Mouse (Mus musculus) thymus, adult 18-20 months (tissue): ENCODE data around the gene Ppp1r16b.

Experiments
- DNase-seq, 2 experiments: peaks; one replicate each; pipeline ENCODE4 v3.0.0; 2022; ENCODE audit warnings: mixed read lengths in 2 of 2

Gene Ppp1r16b

DNA sequence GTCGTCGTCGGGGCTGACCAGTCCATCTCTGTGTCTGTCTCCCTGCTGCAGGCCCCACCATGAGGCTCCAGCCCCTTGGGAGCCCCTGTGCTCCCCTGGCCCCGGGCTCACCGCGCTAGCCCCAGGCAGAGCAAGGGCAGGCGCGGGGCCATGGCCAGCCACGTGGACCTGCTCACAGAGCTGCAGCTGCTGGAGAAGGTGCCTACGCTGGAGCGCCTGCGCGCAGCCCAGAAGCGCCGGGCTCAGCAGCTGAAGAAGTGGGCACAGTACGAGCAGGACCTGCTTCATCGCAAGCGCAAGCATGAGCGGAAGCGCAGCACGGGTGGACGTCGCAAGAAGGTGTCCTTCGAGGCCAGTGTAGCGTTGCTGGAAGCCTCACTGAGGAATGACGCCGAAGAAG is 30.6 kb downstream of the Ppp1r16b start:
- no peak for DNase-seq

DNA sequence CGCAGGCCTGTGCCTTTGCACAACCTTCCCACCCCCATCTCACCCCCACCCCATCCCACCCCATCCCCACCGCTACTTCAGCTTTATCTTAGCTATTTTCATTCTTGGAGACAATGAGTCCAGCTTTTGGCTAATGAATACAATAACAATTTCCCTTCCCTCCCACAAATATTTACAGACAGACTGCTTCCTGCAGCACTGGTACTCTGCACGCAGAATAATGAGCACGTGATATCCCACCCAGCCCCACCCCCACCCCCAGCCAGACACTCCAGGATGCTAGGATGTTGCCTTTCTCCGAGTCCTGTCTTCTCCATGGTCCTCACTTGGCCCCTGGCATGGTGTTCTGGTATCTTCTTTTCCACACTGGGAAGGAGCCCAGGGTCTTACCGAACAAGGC is 31.3 kb downstream of the Ppp1r16b start:
- DNase-seq, result no peak

DNA sequence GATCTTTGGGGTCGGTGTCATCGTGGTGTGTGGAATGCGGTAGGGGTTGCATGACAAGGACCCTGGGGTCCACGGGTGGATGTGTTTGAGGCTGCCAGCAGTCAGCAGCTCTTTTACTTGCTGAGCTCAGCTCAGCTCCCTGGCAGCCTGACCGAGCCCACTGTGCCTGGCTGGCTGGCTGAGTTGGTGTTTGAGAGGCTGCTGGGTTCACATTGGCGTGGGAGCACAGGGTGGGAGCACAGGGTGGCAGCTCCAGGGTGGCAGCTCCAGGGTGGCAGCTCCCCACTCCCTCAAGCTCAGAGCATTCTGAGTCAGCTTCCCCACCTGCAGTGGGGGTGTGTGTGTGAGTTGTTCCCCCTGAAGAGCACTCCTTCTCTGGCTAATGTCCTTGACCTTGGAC is 34.7 kb downstream of the Ppp1r16b start:
- no peak for DNase-seq

DNA sequence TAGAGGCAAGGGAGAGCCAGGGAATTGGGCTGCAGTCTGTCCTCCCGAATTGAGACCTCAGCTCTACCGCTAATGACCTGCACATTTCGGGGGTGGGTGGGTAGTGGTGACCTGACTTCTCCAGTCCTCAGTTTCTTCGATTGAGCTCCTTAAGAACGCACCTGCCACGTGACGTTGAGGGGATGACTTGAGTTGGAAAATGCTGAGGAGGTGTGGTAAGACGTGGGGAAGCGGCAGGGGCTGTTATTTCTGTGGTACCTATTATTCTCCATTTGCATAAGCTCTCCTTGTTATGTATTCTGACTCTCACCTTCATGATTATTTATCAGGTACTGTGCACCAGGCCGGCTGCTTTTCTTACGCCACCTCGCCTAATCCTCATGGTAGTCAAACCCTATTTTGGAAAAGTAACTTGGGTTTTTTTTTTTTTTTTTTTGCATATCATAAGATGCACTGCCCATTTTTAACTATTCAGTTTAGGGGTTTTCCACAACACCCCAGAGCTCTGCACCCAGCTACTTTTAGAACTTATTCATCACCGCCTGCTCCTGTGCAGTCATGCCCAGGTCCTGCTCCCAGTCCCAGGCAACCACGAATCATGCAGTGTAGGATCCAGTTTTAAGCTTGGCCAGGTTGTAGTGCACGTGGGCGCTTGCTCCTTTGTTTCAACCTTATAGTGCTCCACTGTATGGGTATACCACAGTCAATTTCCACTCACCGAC is 35.5 kb downstream of the Ppp1r16b start:
- no peak for DNase-seq

DNA sequence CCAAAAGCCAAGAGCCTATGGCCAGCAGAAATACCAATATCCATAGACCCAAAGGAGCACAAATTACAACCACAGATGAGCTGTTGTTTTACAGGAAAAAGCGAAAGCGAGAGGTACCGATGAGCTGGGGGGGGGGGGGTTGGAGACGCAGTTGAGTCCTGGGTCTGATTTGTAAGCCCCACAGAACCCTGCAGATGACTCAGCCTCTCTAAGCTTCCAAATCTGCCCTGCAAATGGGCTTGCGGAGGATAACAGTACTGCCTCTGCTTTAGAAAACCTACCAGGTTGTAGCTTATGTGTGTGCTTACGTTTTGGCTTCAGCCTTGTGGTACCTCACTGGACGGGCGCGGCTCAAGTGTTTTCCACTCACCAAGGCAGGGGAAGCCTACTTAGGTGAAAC is 36.3 kb downstream of the Ppp1r16b start:
- DNase-seq, result no peak

DNA sequence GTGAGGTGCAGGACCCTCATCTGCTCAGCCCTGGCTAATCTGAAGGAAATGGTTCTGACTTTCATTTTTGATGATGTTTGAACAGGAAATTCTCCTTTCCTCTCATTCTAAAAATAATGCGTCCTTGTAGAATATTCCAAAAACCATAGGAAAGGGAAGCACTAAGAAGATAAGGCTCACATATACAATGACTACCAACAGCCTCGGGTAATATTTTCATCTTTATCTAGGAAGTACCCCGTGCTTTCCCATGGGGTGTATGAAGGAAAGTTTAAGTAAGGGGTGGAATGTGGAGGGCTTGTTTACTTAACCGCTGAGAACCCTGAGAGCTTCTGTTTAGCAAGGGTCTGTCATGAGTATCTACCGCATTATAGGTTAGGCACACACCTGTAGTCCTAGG is 37.0 kb downstream of the Ppp1r16b start:
- DNase-seq, result no peak

DNA sequence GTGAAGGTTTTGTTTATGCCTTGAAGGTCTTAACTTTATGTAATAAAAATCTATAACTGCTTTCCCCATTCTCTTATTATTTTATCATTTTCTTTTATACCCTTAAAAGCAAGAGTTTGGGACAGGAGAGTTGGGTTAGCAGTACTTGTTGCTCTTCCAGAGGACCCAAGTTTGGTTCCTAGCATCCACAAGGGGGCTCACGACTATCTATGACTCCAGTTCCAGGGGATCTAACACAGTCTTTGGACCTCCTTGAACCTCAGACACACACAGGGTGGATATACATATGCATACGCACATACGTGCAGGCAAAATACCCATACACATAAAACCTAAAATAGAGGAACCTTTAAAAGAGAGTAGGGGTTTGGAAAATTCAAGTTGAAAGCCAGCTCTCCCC is 39.5 kb downstream of the Ppp1r16b start:
- DNase-seq, result no peak

DNA sequence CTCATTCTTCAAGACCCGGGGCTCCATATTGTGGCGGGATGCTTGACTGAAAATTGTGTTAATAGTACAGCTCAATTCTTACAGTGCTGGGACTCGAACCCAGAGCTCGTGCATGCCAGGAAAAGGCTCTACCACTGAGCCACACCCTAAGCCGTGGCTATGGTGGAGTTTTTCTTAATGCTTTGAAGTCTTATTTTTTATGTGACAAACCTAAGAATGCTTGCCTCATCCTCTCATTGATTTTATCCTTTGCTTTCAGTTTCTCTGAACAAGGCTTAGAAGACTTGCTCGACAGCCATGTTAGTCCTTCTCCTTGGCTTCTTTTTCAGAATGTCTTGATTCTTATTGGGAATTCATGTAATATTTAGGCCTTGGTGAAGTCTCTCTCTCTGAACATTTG is 40.3 kb downstream of the Ppp1r16b start:
- DNase-seq, result no peak

DNA sequence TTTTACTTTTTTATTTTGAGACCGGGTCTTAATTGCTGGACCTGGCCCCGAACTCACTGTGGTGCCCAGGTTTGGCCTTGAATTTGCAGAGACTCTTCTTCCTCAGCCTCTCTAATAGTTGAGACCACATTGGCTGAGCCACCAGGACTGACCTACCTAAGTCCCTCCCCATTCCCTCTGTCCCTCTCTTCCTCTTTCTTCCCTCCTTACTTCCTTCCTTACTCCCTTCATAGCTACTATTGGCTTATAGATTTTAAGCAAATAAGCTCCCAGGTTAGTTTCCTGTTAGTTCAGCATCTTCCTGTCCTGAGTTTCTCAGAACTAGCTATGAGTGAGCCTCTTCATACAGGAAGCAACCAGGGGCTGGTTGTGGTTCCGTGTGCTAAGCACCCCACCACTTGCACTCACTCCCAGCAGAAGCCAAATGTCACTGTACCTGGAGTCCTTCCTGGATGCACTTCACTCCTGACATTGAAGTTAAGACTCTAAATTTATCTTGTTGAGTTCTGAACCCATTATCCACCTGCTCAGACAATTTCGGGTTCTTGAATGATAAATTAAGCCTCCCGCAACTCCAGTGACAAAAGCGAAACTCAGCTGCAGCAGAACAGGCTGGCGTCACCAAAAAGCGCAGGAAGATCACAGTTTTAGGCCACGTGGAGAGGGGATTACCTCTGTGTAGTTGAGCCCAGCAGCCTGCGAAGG is 41.7 kb downstream of the Ppp1r16b start:
- no peak for DNase-seq

DNA sequence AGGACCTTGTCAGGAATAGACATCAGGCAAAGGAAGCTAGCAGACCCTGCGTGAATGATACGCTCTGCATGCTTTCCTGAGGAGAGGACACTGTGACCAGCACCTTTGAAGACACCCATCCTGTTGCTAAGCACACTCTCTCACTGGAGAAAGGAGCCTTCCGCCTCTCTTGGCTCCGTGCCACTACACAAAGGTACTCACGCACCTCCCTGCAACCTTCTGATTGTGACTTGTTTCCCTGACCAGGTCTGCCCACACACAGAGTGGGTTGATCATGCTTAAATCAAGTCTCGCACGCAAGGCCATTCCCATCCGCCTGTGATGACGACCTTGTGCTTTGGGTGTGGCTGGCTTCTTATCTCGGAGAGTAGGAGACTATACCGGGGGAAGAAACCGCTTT is 42.9 kb downstream of the Ppp1r16b start:
- DNase-seq, result no peak

DNA sequence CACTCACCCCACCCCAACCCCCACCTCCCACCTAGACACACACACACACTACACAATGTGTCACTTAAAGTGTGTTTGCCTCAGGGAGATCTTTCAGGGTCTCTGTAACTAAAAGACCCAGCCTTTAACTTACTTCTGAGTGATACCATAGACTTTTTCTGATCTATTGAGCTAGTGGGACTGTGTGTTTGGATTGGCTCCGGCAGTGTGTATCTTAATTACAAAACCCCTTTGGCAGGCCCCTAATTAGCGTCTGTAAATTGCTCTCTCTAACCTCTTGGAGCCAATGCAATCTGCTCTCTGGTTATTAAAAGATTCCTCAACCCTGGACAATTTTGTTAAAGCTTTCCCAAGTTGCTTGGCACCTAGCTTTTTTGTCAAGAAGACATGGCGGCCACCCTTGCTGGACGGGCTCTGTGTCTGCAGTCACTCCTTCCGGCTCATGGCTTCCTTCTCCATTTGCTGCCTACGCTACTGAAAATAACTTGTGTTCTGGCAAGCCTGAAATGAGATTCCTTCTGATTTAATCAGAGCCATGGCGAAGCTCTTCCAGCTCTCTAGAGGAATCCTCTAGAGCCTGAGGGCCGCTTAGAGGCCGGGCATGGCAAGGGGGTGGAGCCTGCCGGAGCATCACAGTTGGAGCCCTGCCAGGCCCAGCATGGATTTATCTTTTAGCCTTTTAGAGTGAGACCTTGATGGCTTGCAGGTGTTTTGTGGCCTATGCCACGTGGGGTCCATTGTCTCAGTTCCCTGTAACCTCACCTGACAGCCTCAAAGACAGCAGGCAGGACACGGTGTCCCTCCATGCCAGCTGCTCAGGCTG is 46.9 kb downstream of the Ppp1r16b start:
- peak; percentile 41 to 69 for DNase-seq

DNA sequence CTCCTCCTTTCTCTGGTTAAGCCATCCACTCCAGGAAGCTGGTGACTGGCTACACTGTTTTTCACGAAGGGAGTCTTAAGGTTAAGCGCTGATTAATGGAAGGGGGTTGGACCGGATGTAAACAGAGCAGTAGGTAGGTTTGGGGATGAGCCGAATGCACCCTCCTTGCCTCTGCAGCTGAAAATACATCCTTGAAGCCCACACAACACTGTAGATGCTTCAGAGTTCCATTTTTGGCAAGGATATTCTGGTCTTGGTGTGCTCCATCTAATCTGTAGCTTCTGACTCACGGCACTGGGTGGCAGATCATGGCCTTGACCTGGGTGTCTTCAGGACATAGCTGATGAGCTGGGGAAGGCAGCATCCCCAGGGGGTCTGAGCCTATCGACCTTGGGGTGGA is 49.6 kb downstream of the Ppp1r16b start:
- no peak for DNase-seq

DNA sequence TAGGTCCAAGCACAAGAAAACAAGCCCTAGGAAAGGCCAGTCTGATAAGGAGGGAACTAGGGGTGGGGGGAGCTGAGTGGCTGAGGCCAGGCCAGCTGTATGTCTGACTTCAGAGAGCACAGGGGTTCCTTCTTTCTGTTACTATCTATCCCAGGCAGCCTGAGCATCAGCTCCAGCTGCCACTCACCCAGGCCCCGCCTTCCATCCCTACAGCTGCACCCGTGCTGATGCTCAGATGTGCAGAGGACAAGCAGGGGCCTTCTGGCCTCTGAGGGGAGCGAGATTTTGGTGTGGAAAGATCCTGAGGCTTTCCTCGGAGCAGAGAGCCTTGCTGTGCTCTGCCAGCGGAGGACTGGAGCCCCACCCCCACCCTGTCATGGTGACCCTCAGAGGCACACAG is 50.9 kb downstream of the Ppp1r16b start:
- DNase-seq, result peak in 1 of 2 experiments; percentile 61

DNA sequence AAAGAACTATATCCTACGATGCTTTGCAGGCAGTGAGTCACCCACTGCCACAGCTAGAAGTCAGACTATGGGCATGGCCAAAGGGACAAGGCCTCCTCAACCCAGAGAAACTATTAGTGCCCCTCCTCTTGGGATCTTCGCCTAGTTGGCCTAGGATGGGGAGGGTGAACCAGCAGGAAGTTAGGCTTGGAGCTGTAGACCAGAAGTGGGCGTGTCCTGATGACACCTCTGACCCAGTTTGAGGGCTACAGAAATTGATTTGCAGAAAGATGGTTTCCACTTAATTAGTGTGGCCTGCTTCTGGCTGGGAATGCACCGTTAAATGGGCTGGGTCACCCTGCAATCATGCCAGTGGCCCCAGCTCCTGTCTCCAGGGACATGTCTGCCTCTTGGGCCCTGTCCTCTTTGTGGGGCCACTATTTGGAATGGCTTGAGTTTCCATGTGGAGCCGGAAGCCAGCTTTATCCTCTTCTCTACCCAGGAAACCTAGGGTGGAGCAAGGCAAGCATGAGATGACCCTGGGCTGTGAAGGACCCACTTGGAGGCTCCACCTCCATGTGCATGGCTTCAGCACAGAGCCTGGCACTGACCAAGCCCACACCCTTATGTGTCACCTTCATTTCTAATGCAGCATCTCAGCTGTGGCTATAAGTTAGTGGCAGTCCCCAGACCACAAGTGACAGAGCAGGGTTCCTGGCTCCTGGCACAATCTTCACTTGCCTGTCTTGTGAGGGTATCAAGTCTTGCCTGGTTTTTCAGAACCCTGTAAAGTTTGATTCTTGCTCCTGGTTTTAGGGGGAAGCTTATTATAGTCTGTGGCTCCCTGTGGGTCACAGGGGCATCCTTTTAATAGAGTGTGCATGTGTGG is 52.6 kb downstream of the Ppp1r16b start:
- no peak for DNase-seq

DNA sequence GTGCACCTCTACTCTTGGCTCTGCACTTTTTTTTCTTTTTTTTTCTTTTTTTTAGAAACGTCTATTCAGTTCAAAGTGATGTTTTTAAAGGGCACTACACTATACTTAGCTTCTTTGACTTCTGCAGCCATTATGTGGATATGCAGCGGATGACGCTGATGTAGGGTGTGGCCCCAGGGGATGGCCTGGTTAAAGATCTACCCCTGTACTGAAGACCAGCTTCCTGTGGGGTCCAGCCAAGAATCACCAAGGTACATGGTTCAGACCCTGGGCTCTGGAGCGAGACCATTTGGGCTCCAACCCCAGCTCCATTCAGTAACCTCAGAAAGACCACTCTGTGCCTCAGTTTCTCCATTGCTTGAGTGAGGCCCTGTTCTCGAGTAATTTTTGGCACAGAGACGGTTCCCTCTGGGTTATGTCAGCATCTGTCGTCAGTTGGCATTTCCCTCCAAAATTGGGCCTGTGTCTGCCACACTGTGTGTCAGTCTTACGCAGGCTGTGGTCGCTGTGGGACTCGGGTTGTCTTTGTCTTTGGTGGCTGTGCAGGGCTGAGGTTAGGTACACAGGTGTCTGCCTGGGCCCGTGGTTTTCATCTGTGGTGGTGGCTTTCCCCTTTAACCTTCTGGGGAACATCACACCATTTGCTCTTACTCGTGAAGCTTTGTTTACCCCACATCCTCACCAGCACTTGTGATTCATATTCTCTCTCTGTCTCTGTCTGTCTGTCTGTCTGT is 53.8 kb downstream of the Ppp1r16b start:
- DNase-seq, result peak; percentile 90 to 97

DNA sequence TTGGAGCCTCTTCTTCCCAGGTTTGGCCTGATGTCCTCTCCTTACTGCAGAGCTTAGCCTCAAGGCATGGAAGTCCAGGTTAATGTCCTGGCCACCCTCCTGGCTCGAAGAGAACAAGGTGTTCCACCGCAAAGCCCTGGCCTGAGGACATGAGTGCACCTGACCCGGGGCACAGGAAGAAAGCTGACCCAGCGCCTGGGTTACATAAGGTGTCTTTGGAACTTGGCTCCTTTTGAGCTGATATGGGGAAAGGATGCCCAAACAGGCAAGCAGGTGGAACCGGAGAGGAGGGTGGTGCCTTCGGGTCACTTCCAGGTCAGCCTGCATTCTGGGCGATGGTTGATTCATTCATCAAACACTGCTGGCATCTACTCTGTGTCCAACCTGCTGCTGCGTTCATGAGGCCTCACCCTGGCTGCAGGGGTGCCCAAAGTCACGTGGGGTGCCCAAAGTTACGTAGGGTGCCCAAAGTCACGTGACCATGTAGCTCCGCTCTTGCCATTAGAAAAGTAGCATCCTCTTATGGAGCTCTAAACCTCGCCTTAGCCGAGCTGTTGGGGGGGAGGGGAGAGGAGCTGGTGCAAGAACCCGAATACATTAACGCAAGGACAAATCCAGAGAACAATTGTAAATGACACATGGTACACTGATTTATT is 55.6 kb downstream of the Ppp1r16b start:
- DNase-seq, result no peak

DNA sequence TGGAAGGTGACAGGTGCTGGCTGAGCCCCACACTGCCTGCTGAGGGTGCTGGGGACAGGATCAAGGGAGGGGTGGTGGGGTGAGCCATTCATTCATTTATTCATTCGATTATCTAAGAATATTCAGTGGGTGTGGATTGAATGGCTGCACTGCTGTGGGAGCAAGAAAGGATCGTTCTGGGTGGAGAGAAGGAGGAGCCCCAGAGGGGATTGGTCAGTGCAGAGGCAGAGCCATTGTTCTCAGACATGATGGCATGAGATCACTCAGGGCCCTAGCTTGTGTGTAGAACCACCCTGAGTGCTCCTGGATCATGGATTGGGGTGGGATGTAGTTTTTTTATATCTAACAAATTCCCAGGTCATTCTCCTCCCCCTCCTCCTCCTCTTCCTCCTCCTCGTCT is 56.3 kb downstream of the Ppp1r16b start:
- DNase-seq, result no peak

DNA sequence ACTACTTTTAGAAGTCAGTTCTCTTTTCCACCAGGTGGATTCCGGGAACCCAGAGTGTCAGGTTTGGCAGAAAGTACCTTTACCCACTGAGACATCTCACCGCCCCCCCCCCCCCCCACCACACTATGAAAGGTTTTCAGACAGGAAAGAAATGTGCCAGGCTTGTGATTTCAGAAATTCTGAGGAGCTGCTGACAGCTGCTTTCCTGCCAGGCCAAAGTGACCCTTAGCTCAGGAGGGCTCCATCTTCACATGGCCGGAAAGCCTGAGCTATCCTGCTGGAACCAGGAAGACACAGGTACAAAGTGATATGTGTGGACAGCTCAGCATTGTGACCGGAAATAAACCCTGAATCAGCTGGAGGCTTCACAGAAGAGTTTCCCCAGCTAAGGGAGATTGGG is 56.9 kb downstream of the Ppp1r16b start:
- no peak for DNase-seq

DNA sequence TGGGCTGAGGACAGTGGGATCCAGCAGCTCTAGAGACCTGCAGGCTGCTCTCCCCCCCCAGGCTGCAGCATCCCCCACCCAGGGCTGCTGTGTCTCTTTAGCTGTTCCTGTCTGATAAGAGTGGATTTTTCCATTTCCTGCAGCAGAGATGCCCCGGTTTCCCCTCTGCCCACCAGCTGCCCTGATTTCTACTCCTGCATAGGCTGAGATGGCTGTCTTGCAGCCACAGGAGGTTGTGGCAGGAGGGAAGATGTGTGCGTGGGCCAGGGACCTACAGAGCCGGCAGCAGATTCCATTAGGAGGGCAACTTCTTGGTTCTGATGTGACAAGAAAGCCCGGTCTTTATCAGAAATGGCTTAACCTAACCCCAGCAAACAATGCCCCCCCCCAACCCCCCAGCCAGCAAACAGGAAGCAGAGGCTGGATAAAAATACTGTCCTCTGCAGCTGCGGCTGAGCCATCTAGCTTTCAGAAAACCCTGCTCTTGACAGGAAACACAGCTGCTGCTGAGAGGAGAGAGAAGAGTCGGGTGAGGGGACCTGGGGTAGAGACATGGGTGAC is 57.9 kb downstream of the Ppp1r16b start:
- peak; percentile 74 to 87 for DNase-seq

DNA sequence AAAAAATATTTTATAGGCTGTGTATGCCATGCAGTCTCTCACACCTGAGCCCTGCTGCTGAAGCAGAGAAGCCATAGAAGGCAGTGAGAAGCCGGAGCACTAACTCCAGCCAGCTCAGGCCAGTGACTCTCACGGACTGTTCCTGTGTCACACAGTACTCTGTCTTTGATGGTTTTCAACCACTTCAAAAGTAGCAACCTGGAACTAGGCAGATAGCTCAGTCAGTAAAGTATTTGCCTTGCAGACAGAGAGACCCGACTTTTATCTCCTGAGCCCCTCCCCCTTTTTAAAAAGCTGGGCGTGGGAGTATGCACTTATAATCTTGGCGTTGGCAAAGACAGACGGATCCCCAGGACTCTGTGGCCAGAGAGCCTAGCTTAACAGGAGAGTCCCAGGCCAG is 58.6 kb downstream of the Ppp1r16b start:
- peak in 1 of 2 experiments; percentile 67 for DNase-seq

DNA sequence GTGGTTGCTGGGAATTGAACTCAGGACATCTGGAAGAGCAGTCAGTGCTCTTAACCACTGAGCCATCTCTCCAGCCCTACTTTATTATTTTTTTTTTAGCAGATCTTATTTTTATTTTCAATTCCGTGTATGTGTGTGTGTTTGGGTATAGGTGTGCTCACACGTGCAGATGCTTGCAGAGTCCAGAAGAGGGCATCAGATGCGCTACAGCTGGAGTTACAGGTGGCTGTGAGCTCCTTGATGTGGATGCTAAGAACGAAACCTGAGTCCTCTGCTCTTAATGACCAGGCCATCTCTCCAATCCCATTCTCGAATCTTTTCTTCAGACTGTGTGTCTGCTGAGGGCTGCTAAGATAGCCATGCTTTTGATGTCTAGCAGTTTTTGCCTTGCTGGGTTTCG is 61.1 kb downstream of the Ppp1r16b start:
- DNase-seq, result no peak
